Mouse (Mus musculus) ES-Bruce4 (cell line): ENCODE results near the gene Fam160b1.

Source experiments
- CTCF ChIP-seq: IDR thresholded peaks from one replicate; pipeline ENCODE4 v1.8.1; 2011; ENCODE audit warnings: low read depth, low read length
- EP300 ChIP-seq: IDR thresholded peaks from 2 replicates; pipeline ENCODE4 v1.6.1; 2011; ENCODE audit warnings: low read depth, low read length; ENCODE audit not compliant: insufficient read depth
- POLR2A ChIP-seq: IDR thresholded peaks from one replicate; pipeline ENCODE4 v1.8.1; 2011; ENCODE audit warnings: low read length; ENCODE audit not compliant: insufficient read depth

GRCm38 (mm10) chr19:57367849-57368387 lies 7.4 kb downstream of the Fam160b1 start:
- TF ChIP-seq POLR2A (no peak), CTCF (no peak), EP300 (no peak)
